Mouse (Mus musculus) cerebellum, adult 2 months (tissue): ENCODE results near the gene Ech1. TPM values are rescaled to one million over a fixed set of nuclear protein-coding genes. Genes with fewer than 3 reads are reported as not detected.

Experiments
- DNase-seq, 2 experiments: peaks; one replicate each; pipeline ENCODE4 v3.0.0; 2021
- H3K27ac ChIP-seq: fragments of 200-500 bp; 2 replicates; pipeline ENCODE4 v1.5.1; 2012; ENCODE audit warnings: low read length, control low read depth, inconsistent platforms; ENCODE audit not compliant: insufficient read depth
- H3K27me3 ChIP-seq: fragments of 200-500 bp; 2 replicates; pipeline ENCODE4 v1.6.1; 2012; ENCODE audit warnings: inconsistent platforms, mild to moderate bottlenecking, low read length, moderate library complexity; ENCODE audit not compliant: control insufficient read depth, insufficient read depth
- H3K4me1 ChIP-seq: fragments of 200-500 bp; 2 replicates; pipeline ENCODE4 v1.6.1; 2011; ENCODE audit warnings: low read length; ENCODE audit not compliant: control insufficient read depth, insufficient read depth
- H3K4me3 ChIP-seq: fragments of 200-500 bp; replicated peaks from 2 replicates; pipeline ENCODE3; 2011; ENCODE audit warnings: mild to moderate bottlenecking, low read depth, low read length, control low read depth; ENCODE audit not compliant: insufficient read depth
- CTCF ChIP-seq: fragments of 200-500 bp; IDR thresholded peaks from 2 replicates; pipeline ENCODE4 v1.5.1; 2011; ENCODE audit warnings: low read depth, mild to moderate bottlenecking, control low read depth, low read length, moderate library complexity, borderline replicate concordance; ENCODE audit not compliant: insufficient read depth
- POLR2A ChIP-seq: fragments of 200-500 bp; IDR thresholded peaks from 2 replicates; pipeline ENCODE4 v1.6.1; 2011; ENCODE audit warnings: low read length, control low read depth, borderline replicate concordance; ENCODE audit not compliant: insufficient read depth
- WGBS: fragments of 180-500 bp; shearing (Covaris S2); methylation state at CpG from one replicate; pipeline ENCODE4 v1.1.7; 2018; 5-methylcytosine and 5-hydroxymethylcytosine counted together
- polyA plus RNA-seq: library from polyadenylated mRNA; depleted of rRNA; stranded (reverse); fragments of >200 nt; gene quantifications from 2 replicates; pipeline ENCODE4 v1.2.3, GENCODE M21; 2012

Ech1 gene
- polyA plus RNA-seq, 1 experiment = 106 TPM

GRCm38 (mm10) chr7:28811640-28812275, 13.3 kb upstream of the Ech1 start:
- Histone ChIP-seq H3K27ac (no peak overlapping the region), H3K27me3 (no peaks in the 10 kb centered on the region), H3K4me3 (peak overlapping the region; percentile 91), H3K4me1 (peaks cover 12% of the 10 kb centered on the region)
- no peak for TF ChIP-seq POLR2A
- no peak for TF ChIP-seq CTCF
- no peak for DNase-seq
- under 1% methylated on average over 7 of the region's 7 CpGs for WGBS

GRCm38 (mm10) chr7:28812436-28812835, 12.6 kb upstream of the Ech1 start:
- Histone ChIP-seq H3K27ac (no peak overlapping the region), H3K4me3 (peak overlapping the region; percentile 34), H3K4me1 (peaks cover 16% of the 10 kb centered on the region), H3K27me3 (no peaks in the 10 kb centered on the region)
- 9% methylated on average over 4 of the region's 4 CpGs for WGBS
- no peak for DNase-seq
- no peak for TF ChIP-seq POLR2A
- no peak for TF ChIP-seq CTCF

DNA sequence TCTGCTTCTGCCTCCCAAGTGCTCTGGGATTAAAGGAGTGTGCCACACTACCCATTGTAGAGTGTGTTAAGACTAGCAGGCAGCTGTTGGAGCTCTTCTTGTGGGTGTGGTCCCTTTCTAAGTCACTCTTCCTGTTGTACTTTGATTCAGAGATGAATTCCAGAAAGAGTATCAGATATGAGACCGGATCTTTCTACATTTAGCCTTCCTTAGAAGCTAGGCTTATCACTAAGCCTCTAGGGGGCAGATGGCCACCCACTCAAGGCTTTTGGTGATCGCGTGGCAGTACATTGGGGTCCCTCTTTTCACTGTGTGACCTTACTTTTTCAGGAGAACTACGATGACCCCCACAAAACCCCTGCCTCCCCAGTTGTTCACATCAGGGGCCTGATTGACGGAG, 12.1 kb upstream of the Ech1 start:
- WGBS = 40% methylated on average over 5 of the region's 5 CpGs
- Histone ChIP-seq H3K27me3 (no peaks in the 10 kb centered on the region), H3K4me3 (no peak overlapping the region), H3K27ac (no peak overlapping the region), H3K4me1 (peaks cover 21% of the 10 kb centered on the region)
- DNase-seq = no peak
- TF ChIP-seq POLR2A = no peak
- TF ChIP-seq CTCF = no peak

- no peak for TF ChIP-seq CTCF
- TF ChIP-seq POLR2A = no peak
- no peak overlapping the region for H3K4me3 ChIP-seq
- WGBS = 79% methylated on average over 5 of the region's 5 CpGs
- no peak for DNase-seq
- H3K27me3 ChIP-seq = no peaks in the 10 kb centered on the region
- H3K27ac ChIP-seq = no peak overlapping the region
- peaks cover 22% of the 10 kb centered on the region for H3K4me1 ChIP-seq
These were observed 10.5 kb upstream of the Ech1 start for GRCm38 (mm10) chr7:28814306-28815034.

DNA sequence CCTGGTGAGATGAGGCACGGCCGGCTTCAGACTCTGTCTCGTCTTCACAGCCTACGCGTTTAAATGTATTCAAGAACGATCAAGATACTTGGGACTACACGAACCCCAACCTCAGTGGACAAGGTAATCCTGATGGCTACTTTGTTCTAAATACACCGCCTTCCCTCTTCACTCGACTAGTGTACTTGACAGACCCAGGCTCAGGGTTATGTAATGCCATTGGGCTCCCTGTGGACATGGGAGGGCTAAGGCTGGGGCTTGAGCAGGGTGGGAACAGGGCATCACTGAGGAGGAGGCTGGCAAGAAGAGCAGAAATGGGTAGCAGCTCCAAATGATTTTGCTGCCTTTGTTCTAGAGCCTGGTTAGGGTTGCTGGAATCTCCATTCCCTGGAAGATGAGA, 9.8 kb upstream of the Ech1 start:
- 74% methylated on average over 9 of the region's 9 CpGs for WGBS

GRCm38 (mm10) chr7:28816201-28816600, 8.8 kb upstream of the Ech1 start:
- no peak for DNase-seq
- TF ChIP-seq POLR2A = no peak
- no peak for TF ChIP-seq CTCF
- H3K27me3 ChIP-seq = no peaks in the 10 kb centered on the region
- peaks cover 34% of the 10 kb centered on the region for H3K4me1 ChIP-seq
- no peak overlapping the region for H3K27ac ChIP-seq
- WGBS = 38% methylated on average over 9 of the region's 9 CpGs
- no peak overlapping the region for H3K4me3 ChIP-seq

More for the DNA sequence above, 9.8 kb upstream of the Ech1 start:
- TF ChIP-seq POLR2A = no peak
- no peak for TF ChIP-seq CTCF
- no peak overlapping the region for H3K4me3 ChIP-seq
- H3K27ac ChIP-seq = 0 out of 2 replicates have a peak overlapping the region, but pooled peaks have one; percentile 32
- peaks cover 24% of the 10 kb centered on the region for H3K4me1 ChIP-seq
- no peaks in the 10 kb centered on the region for H3K27me3 ChIP-seq
- no peak for DNase-seq

DNA sequence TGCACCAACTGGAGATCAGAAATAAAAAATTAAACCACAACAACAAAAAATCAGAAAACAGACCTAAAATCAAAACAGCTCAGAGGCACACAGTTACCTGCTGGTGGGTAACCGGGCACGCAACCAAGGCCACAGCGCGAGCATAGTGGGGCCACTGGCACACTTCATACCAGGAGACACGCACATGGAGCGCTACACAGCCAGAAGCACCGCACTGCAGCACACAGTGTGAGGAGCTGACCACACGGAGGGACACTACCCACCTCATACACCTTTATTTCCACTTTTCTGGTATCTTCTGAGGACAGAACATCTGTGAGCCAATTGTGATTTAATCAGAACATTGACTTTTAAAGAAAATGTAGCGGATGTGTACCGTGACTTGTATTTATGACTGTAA, 8.1 kb upstream of the Ech1 start:
- WGBS = 38% methylated on average over 10 of the region's 10 CpGs
- TF ChIP-seq CTCF (no peak), POLR2A (no peak)
- no peaks in the 10 kb centered on the region for H3K27me3 ChIP-seq
- no peak for DNase-seq
- H3K4me1 ChIP-seq = peaks cover 39% of the 10 kb centered on the region
- no peak overlapping the region for H3K4me3 ChIP-seq
- no peak overlapping the region for H3K27ac ChIP-seq

DNA sequence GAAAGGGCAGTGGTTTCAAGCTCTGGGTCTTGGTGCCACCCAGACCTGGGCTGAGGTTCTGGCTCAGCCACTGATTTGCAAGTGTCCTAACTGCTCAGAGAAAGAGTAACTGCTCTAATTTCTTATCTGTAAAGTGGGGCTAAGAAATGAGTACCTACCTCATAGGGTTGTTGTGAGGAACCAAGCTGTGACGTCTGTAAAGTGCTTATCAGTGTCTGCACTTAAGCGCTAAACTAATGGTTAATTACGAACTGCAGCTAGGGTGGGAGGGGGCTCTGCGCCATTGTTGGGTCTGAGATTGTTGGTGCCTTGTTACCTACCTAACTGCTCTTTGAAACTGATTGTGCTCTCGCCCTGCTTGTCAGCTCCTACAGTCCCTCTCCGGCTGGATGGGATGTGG, 7.5 kb upstream of the Ech1 start:
- TF ChIP-seq CTCF (no peak), POLR2A (no peak)
- no peak for DNase-seq
- 57% methylated on average over 6 of the region's 6 CpGs for WGBS
- Histone ChIP-seq H3K4me1 (peaks cover 42% of the 10 kb centered on the region), H3K4me3 (no peak overlapping the region), H3K27me3 (no peaks in the 10 kb centered on the region), H3K27ac (no peak overlapping the region)
